Mouse (Mus musculus) cerebellum, adult 2 months (tissue): ENCODE results near the gene Rpl32.

Experiments used
- CTCF ChIP-seq: fragments of 200-500 bp; IDR thresholded peaks from 2 replicates; pipeline ENCODE4 v1.5.1; 2011; ENCODE audit warnings: low read depth, mild to moderate bottlenecking, control low read depth, low read length, moderate library complexity, borderline replicate concordance; ENCODE audit not compliant: insufficient read depth
- POLR2A ChIP-seq: fragments of 200-500 bp; IDR thresholded peaks from 2 replicates; pipeline ENCODE4 v1.6.1; 2011; ENCODE audit warnings: low read length, control low read depth, borderline replicate concordance; ENCODE audit not compliant: insufficient read depth

DNA sequence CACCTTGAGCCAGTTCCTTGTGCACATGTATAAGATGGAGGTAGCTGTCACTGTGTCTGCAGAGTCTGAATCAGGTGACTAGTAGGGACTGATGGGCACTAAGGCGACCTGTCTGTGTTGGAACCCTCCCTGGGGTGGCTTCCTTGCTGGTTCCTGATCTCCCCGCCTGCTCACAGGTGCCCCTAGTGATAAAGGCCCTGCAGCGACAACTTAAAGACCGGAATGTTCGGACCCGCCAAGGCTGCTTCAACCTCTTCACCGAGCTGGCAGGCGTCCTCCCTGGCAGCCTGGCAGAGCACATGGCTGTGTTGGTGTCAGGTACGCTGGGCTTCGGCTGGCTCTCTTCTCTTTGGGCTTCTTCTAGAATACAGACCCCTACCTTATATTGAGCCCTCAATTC is 17.5 kb downstream of the Rpl32 start:
- TF ChIP-seq CTCF: no peak
- TF ChIP-seq POLR2A: no peak
